Mouse (Mus musculus): ENCODE results near the gene Adarb2. TPM values are rescaled to one million over a fixed set of nuclear protein-coding genes. Genes with fewer than 3 reads are reported as not detected.

Adarb2 gene
- total RNA-seq, 1 experiment from 2014 or later = not detected

- ATAC-seq (ENCODE audit: extremely low read depth, insufficient number of reproducible peaks, low FRiP score, poor library complexity, severe bottlenecking) = no peak
Observed at GRCm38 (mm10) chr13:8737139-8737865, 534.6 kb downstream of the Adarb2 start.

GRCm38 (mm10) chr13:8742792-8743191 lies 540.1 kb downstream of the Adarb2 start:
- ATAC-seq (ENCODE audit: extremely low read depth, insufficient number of reproducible peaks, low FRiP score, poor library complexity, severe bottlenecking) = no peak

GRCm38 (mm10) chr13:8744565-8744964 lies 541.9 kb downstream of the Adarb2 start:
- no peak for ATAC-seq (ENCODE audit: extremely low read depth, insufficient number of reproducible peaks, low FRiP score, poor library complexity, severe bottlenecking)

GRCm38 (mm10) chr13:8745596-8745995 lies 542.9 kb downstream of the Adarb2 start:
- ATAC-seq (ENCODE audit: extremely low read depth, insufficient number of reproducible peaks, low FRiP score, poor library complexity, severe bottlenecking) = no peak

GRCm38 (mm10) chr13:8749451-8749850 lies 546.8 kb downstream of the Adarb2 start:
- no peak for ATAC-seq (ENCODE audit: extremely low read depth, insufficient number of reproducible peaks, low FRiP score, poor library complexity, severe bottlenecking)

GRCm38 (mm10) chr13:8760940-8761339 lies 558.3 kb downstream of the Adarb2 start:
- no peak for ATAC-seq (ENCODE audit: extremely low read depth, insufficient number of reproducible peaks, low FRiP score, poor library complexity, severe bottlenecking)

GRCm38 (mm10) chr13:8769654-8770227 lies 567.1 kb downstream of the Adarb2 start:
- ATAC-seq (ENCODE audit: extremely low read depth, insufficient number of reproducible peaks, low FRiP score, poor library complexity, severe bottlenecking) = no peak

- no peak for ATAC-seq (ENCODE audit: extremely low read depth, insufficient number of reproducible peaks, low FRiP score, poor library complexity, severe bottlenecking)
Observed at GRCm38 (mm10) chr13:8770616-8771015, 568.0 kb downstream of the Adarb2 start.

GRCm38 (mm10) chr13:8780441-8780840 lies 577.8 kb downstream of the Adarb2 start:
- peak; percentile 56; the same call in 1 of the 2 replicates for ATAC-seq (ENCODE audit: extremely low read depth, insufficient number of reproducible peaks, low FRiP score, poor library complexity, severe bottlenecking)

GRCm38 (mm10) chr13:8782636-8783035 lies 580.0 kb downstream of the Adarb2 start:
- no peak for ATAC-seq (ENCODE audit: extremely low read depth, insufficient number of reproducible peaks, low FRiP score, poor library complexity, severe bottlenecking)

- no peak for ATAC-seq (ENCODE audit: extremely low read depth, insufficient number of reproducible peaks, low FRiP score, poor library complexity, severe bottlenecking)
Observed at GRCm38 (mm10) chr13:8783686-8784307, 581.1 kb downstream of the Adarb2 start.

GRCm38 (mm10) chr13:8784308-8785061 lies 581.8 kb downstream of the Adarb2 start:
- no peak for ATAC-seq (ENCODE audit: extremely low read depth, insufficient number of reproducible peaks, low FRiP score, poor library complexity, severe bottlenecking)

GRCm38 (mm10) chr13:8785185-8785584 lies 582.5 kb downstream of the Adarb2 start:
- no peak for ATAC-seq (ENCODE audit: extremely low read depth, insufficient number of reproducible peaks, low FRiP score, poor library complexity, severe bottlenecking)

GRCm38 (mm10) chr13:8793217-8793616 lies 590.6 kb downstream of the Adarb2 start:
- no peak for ATAC-seq (ENCODE audit: extremely low read depth, insufficient number of reproducible peaks, low FRiP score, poor library complexity, severe bottlenecking)

- ATAC-seq (ENCODE audit: extremely low read depth, insufficient number of reproducible peaks, low FRiP score, poor library complexity, severe bottlenecking) = no peak
Observed at GRCm38 (mm10) chr13:8800576-8800975, 597.9 kb downstream of the Adarb2 start.

GRCm38 (mm10) chr13:8805931-8806330 lies 603.3 kb downstream of the Adarb2 start:
- ATAC-seq (ENCODE audit: extremely low read depth, insufficient number of reproducible peaks, low FRiP score, poor library complexity, severe bottlenecking) = no peak

Data from neutrophil, adult 5-6 weeks (primary cell).